Mouse (Mus musculus) E14TG2a.4 (cell line): ENCODE results near the gene Thsd7a.

Source experiments
- H3K27me3 ChIP-seq: 2 replicates; pipeline ENCODE4 v1.6.1; 2014; ENCODE audit warnings: low read length, control low read depth; ENCODE audit not compliant: insufficient read depth
- H3K36me3 ChIP-seq: 2 replicates; pipeline ENCODE4 v1.6.1; 2014; ENCODE audit warnings: low read length, control low read depth; ENCODE audit not compliant: insufficient read depth
- H3K4me1 ChIP-seq: replicated peaks from 2 replicates; pipeline ENCODE4 v1.6.1; 2014; ENCODE audit warnings: low read depth, low read length, control low read depth
- H3K4me3 ChIP-seq: replicated peaks from 2 replicates; pipeline ENCODE4 v1.5.1; 2014; ENCODE audit warnings: mild to moderate bottlenecking, low read length
- H3K9me3 ChIP-seq: 2 replicates; pipeline ENCODE4 v1.6.1; 2014; ENCODE audit warnings: low read length, control low read depth
- CTCF ChIP-seq: conservative IDR thresholded peaks from 2 replicates; pipeline ENCODE4 v1.5.1; 2014; ENCODE audit warnings: low read length
- NANOG ChIP-seq: IDR thresholded peaks from 2 replicates; pipeline ENCODE4 v1.6.1; 2014; ENCODE audit warnings: borderline replicate concordance, low read length, mixed read lengths
- POU5F1 ChIP-seq: IDR thresholded peaks from 2 replicates; pipeline ENCODE4 v1.6.1; 2014; ENCODE audit warnings: low read length, borderline replicate concordance

The Thsd7a gene

GRCm38 (mm10) chr6:12467339-12468124 lies 281.7 kb downstream of the Thsd7a start:
- TF ChIP-seq POU5F1: no peak
- TF ChIP-seq CTCF: no peak
- no peak for TF ChIP-seq NANOG
- Histone ChIP-seq H3K4me1 (peaks cover 8% of the 10 kb centered on the region), H3K27me3 (no peaks in the 10 kb centered on the region), H3K9me3 (no peaks in the 10 kb centered on the region), H3K4me3 (no peak overlapping the region), H3K36me3 (no peaks in the 10 kb centered on the region)

GRCm38 (mm10) chr6:12458841-12459240 lies 290.4 kb downstream of the Thsd7a start:
- Histone ChIP-seq H3K4me1 (no peaks in the 10 kb centered on the region), H3K9me3 (no peaks in the 10 kb centered on the region), H3K4me3 (no peak overlapping the region), H3K36me3 (no peaks in the 10 kb centered on the region), H3K27me3 (no peaks in the 10 kb centered on the region)
- TF ChIP-seq NANOG (no peak), CTCF (no peak), POU5F1 (no peak)

- H3K36me3 ChIP-seq: no peaks in the 10 kb centered on the region
- no peaks in the 10 kb centered on the region for H3K27me3 ChIP-seq
- no peak for TF ChIP-seq NANOG
- TF ChIP-seq CTCF: no peak
- no peak for TF ChIP-seq POU5F1
- H3K4me3 ChIP-seq: no peak overlapping the region
- no peaks in the 10 kb centered on the region for H3K4me1 ChIP-seq
- H3K9me3 ChIP-seq: no peaks in the 10 kb centered on the region
Observed at GRCm38 (mm10) chr6:12457451-12457850, 291.8 kb downstream of the Thsd7a start.

- Histone ChIP-seq H3K4me1 (no peaks in the 10 kb centered on the region), H3K4me3 (no peak overlapping the region), H3K36me3 (no peaks in the 10 kb centered on the region), H3K27me3 (no peaks in the 10 kb centered on the region), H3K9me3 (no peaks in the 10 kb centered on the region)
- TF ChIP-seq CTCF (no peak), NANOG (no peak), POU5F1 (no peak)
Observed at GRCm38 (mm10) chr6:12454876-12455485, 294.2 kb downstream of the Thsd7a start.

GRCm38 (mm10) chr6:12454132-12454531 lies 295.1 kb downstream of the Thsd7a start:
- H3K4me1 ChIP-seq: no peaks in the 10 kb centered on the region
- no peak overlapping the region for H3K4me3 ChIP-seq
- H3K9me3 ChIP-seq: no peaks in the 10 kb centered on the region
- TF ChIP-seq NANOG (no peak), POU5F1 (no peak), CTCF (no peak)
- no peaks in the 10 kb centered on the region for H3K27me3 ChIP-seq
- no peaks in the 10 kb centered on the region for H3K36me3 ChIP-seq

- no peaks in the 10 kb centered on the region for H3K27me3 ChIP-seq
- no peaks in the 10 kb centered on the region for H3K36me3 ChIP-seq
- no peaks in the 10 kb centered on the region for H3K4me1 ChIP-seq
- H3K9me3 ChIP-seq: no peaks in the 10 kb centered on the region
- no peak overlapping the region for H3K4me3 ChIP-seq
- no peak for TF ChIP-seq POU5F1
Observed at GRCm38 (mm10) chr6:12448851-12449250, 300.4 kb downstream of the Thsd7a start.

GRCm38 (mm10) chr6:12445486-12445885 lies 303.7 kb downstream of the Thsd7a start:
- Histone ChIP-seq H3K27me3 (no peaks in the 10 kb centered on the region), H3K4me3 (no peak overlapping the region), H3K9me3 (no peaks in the 10 kb centered on the region), H3K4me1 (no peaks in the 10 kb centered on the region), H3K36me3 (no peaks in the 10 kb centered on the region)
- TF ChIP-seq POU5F1: no peak
- no peak for TF ChIP-seq CTCF

- Histone ChIP-seq H3K9me3 (no peaks in the 10 kb centered on the region), H3K4me3 (no peak overlapping the region), H3K27me3 (no peaks in the 10 kb centered on the region), H3K36me3 (no peaks in the 10 kb centered on the region), H3K4me1 (no peaks in the 10 kb centered on the region)
- TF ChIP-seq CTCF (no peak), NANOG (no peak), POU5F1 (no peak)
Observed at GRCm38 (mm10) chr6:12439561-12439960, 309.6 kb downstream of the Thsd7a start.
